Mouse (Mus musculus) bone marrow, adult 2 months (tissue): ENCODE results near the gene Hist2h2aa2.

Experiments used
- CTCF ChIP-seq: fragments of 200-500 bp; IDR thresholded peaks from 2 replicates; pipeline ENCODE4 v1.5.1; 2011; ENCODE audit warnings: low read length, control low read depth; ENCODE audit not compliant: control insufficient read depth, insufficient read depth
- POLR2A ChIP-seq: fragments of 200-500 bp; IDR thresholded peaks from 2 replicates; pipeline ENCODE4 v1.6.1; 2011; ENCODE audit warnings: low read depth, mild to moderate bottlenecking, control low read depth, low read length, borderline replicate concordance; ENCODE audit not compliant: control insufficient read depth

GRCm38 (mm10) chr3:96221640-96222038 is 18.4 kb downstream of the Hist2h2aa2 start:
- TF ChIP-seq CTCF (no peak), POLR2A (no peak)
